Mouse (Mus musculus) cerebellum, adult 2 months (tissue): ENCODE measurements around the gene Fgf18.

Experiments used
- CTCF ChIP-seq: fragments of 200-500 bp; IDR thresholded peaks from 2 replicates; pipeline ENCODE4 v1.5.1; 2011; ENCODE audit warnings: low read depth, mild to moderate bottlenecking, control low read depth, low read length, moderate library complexity, borderline replicate concordance; ENCODE audit not compliant: insufficient read depth
- POLR2A ChIP-seq: fragments of 200-500 bp; IDR thresholded peaks from 2 replicates; pipeline ENCODE4 v1.6.1; 2011; ENCODE audit warnings: low read length, control low read depth, borderline replicate concordance; ENCODE audit not compliant: insufficient read depth

DNA sequence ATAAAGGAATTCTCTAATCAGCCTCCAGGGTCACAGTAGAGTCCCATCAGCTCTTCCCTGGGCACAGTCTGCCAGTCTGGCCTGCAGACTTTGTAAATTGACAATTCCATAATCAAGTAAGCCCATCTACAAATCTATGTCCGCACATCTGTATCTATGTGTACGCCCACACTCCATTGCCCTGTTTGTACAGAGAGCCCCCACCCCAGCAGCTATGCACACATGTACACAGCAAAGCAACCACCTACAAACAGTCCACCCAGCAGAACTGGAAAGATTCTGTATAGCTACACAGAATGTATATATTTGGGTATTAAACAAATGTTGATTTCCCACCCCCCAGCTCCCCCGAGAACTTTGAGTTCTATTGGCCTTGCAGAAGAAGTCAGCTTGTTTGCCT, 62.1 kb downstream of the Fgf18 start:
- no peak for TF ChIP-seq POLR2A
- no peak for TF ChIP-seq CTCF
